Mouse (Mus musculus) lung, adult 2 months (tissue): ENCODE data around the gene Rasal2.

Experiments used
- CTCF ChIP-seq: fragments of 200-500 bp; IDR thresholded peaks from 2 replicates; pipeline ENCODE4 v1.5.1; 2011; ENCODE audit warnings: mild to moderate bottlenecking, low read length, control low read depth; ENCODE audit not compliant: insufficient read depth
- POLR2A ChIP-seq: fragments of 200-500 bp; IDR thresholded peaks from 2 replicates; pipeline ENCODE4 v1.6.1; 2011; ENCODE audit warnings: low read depth, mild to moderate bottlenecking, control low read depth, low read length, borderline replicate concordance; ENCODE audit errors: extremely low read depth

- TF ChIP-seq CTCF (no peak), POLR2A (no peak)
Measured at GRCm38 (mm10) chr1:157417861-157418260, 5.5 kb upstream of the Rasal2 start.
